9 mouse cellular contexts compared by ENCODE assay signal in genomic region chr7:45456721-45457203, GRCm38 (mm10). TPM values are rescaled to one million over a fixed set of nuclear protein-coding genes. Genes with fewer than 3 reads are reported as not detected.
DNase-seq lines count a peak whose midpoint lies in the region; ATAC-seq lines count a peak whose summit lies in the region.
"Had no signal": no experiment of that assay in that cellular context is flagged by ENCODE, and none has a peak within 500 bp of the region (broad histone marks: within the 10 kb centered on the region; RNA-seq: fewer than 3 reads in every experiment).

No protein-coding gene starts in this region.

- H3K4me1 ChIP-seq in erythroblast, embryonic 14.5 days (ENCODE audit: control insufficient read depth): peaks cover 56% of the 10 kb centered on the region
- peaks cover 24% of the 10 kb centered on the region for H3K4me1 ChIP-seq in forebrain, embryonic 14.5 days (ENCODE audit: control insufficient read depth, insufficient read depth, low read length)
- H3K4me1 ChIP-seq in liver, embryonic 13.5 days (replicated peaks): peaks cover 53% of the 10 kb centered on the region

- peak; percentile 71 for DNase-seq in 3134 (ENCODE audit: extremely low read depth, insufficient read length, low spot score)
- DNase-seq in forebrain, embryonic 14.5 days (ENCODE audit: low spot score): no peak
- no peak for DNase-seq in liver, embryonic 13.5 days
- DNase-seq in T-cell, adult 2 months (ENCODE audit: low spot score): no peak
- no peak for DNase-seq in ovary, postnatal 14 days (ENCODE audit: low spot score)
- DNase-seq: cerebellum, postnatal 36 days had no signal

- peak overlapping the region; percentile 29; the same call in 1 of the 2 replicates for H3K27ac ChIP-seq in forebrain, embryonic 14.5 days (ENCODE audit: low read depth, low read length)
- peak overlapping the region; percentile 98 for H3K27ac ChIP-seq in liver, embryonic 13.5 days

- peak overlapping the region; percentile 83 for H3K4me2 ChIP-seq in forebrain, embryonic 14.5 days (ENCODE audit: low read length)
- peak overlapping the region; percentile 81 for H3K4me2 ChIP-seq in liver, embryonic 13.5 days

- H3K27me3 ChIP-seq in erythroblast, embryonic 14.5 days (ENCODE audit: control insufficient read depth): no peaks in the 10 kb centered on the region; the same call in 1 of the 2 replicates
- no peaks in the 10 kb centered on the region for H3K27me3 ChIP-seq in forebrain, embryonic 14.5 days (replicated peaks; ENCODE audit: control insufficient read depth, insufficient read depth, low read length)
- H3K27me3 ChIP-seq in liver, embryonic 13.5 days: no peaks in the 10 kb centered on the region

- no peak for ATAC-seq in erythroblast, adult 5-6 weeks (replicated peaks; ENCODE audit: low FRiP score, poor library complexity, severe bottlenecking)
- ATAC-seq in forebrain, embryonic 14.5 days: no peak
- ATAC-seq in liver, embryonic 13.5 days (ENCODE audit: low read depth): no peak
- ATAC-seq in inflammation-experienced regulatory T-cells, adult 6 months: no peak

- H3K9me3 ChIP-seq in erythroblast, embryonic 14.5 days (ENCODE audit: control insufficient read depth, low read length): no peaks in the 10 kb centered on the region
- H3K9me3 ChIP-seq in forebrain, embryonic 14.5 days (replicated peaks; ENCODE audit: control insufficient read depth, low read length): no peaks in the 10 kb centered on the region
- no peaks in the 10 kb centered on the region for H3K9me3 ChIP-seq in liver, embryonic 13.5 days (replicated peaks)

- WGBS in forebrain, embryonic 14.5 days: 60% methylated on average over 9 of the region's 9 CpGs
- WGBS in liver, embryonic 13.5 days (ENCODE audit: insufficient replicate concordance): 42% methylated on average over 9 of the region's 9 CpGs

- peak overlapping the region; percentile 58 for H3K4me3 ChIP-seq in erythroblast, embryonic 14.5 days (replicated peaks)
- 0 out of 2 replicates have a peak overlapping the region, but pooled peaks have one; percentile 80 for H3K4me3 ChIP-seq in forebrain, embryonic 14.5 days (ENCODE audit: low read depth, low read length)
- peak overlapping the region; percentile 78 for H3K4me3 ChIP-seq in liver, embryonic 13.5 days (replicated peaks)

- no peak overlapping the region for H3K9ac ChIP-seq in forebrain, embryonic 14.5 days (ENCODE audit: low read length)
- peak overlapping the region; percentile 95 for H3K9ac ChIP-seq in liver, embryonic 13.5 days

- peaks cover 59% of the 10 kb centered on the region for H3K36me3 ChIP-seq in erythroblast, embryonic 14.5 days (ENCODE audit: control insufficient read depth)
- H3K36me3 ChIP-seq in forebrain, embryonic 14.5 days (ENCODE audit: control insufficient read depth, insufficient read depth, low read length): peaks cover 60% of the 10 kb centered on the region
- H3K36me3 ChIP-seq in liver, embryonic 13.5 days: peaks cover 42% of the 10 kb centered on the region

RNA-seq across cellular contexts. Expression of gene Ftl1, which starts 2.9 kb away (rescaled TPM):
- polyA plus RNA-seq in erythroblast, embryonic 14.5 days (2012): 3,659 and 3,743 TPM in 2 replicates
- 1,430 and 1,622 TPM in 2 replicates for total RNA-seq in erythroblast, adult 5-6 weeks (2015; ENCODE audit: low replicate concordance)
- total RNA-seq in erythroblast, adult 5-6 weeks (2017; ENCODE audit: low replicate concordance): 705 and 987 TPM in 2 replicates
- polyA plus RNA-seq in forebrain, embryonic 14.5 days (2014; fragmentation: Nextera tagmentation; extraction: Ambion mirVana): 6,238 and 6,800 TPM in 2 replicates
- 7,621 and 8,262 TPM in 2 replicates for polyA plus RNA-seq in liver, embryonic 13.5 days (2015; fragmentation: Nextera tagmentation; extraction: Ambion mirVana)
- 1,000 to 10,000 TPM; 1,271 to 2,003 (median 1,772) TPM for polyA plus RNA-seq in inflammation-experienced regulatory T-cells, adult 6 months (2017; shearing (Covaris generic))

RNA-seq across cellular contexts. Expression of gene Bax, which starts 9.9 kb away (rescaled TPM):
- 24.4 and 25.7 TPM in 2 replicates for polyA plus RNA-seq in erythroblast, embryonic 14.5 days (2012)
- total RNA-seq in erythroblast, adult 5-6 weeks (2015; ENCODE audit: low replicate concordance): 8.6 and 12.7 TPM in 2 replicates
- 9.7 and 11.8 TPM in 2 replicates for total RNA-seq in erythroblast, adult 5-6 weeks (2017; ENCODE audit: low replicate concordance)
- 163 and 168 TPM in 2 replicates for polyA plus RNA-seq in forebrain, embryonic 14.5 days (2014; fragmentation: Nextera tagmentation; extraction: Ambion mirVana)
- 104 and 106 TPM in 2 replicates for polyA plus RNA-seq in liver, embryonic 13.5 days (2015; fragmentation: Nextera tagmentation; extraction: Ambion mirVana)
- polyA plus RNA-seq in inflammation-experienced regulatory T-cells, adult 6 months (2017; shearing (Covaris generic)): 100 to 1,000 TPM; 138 to 175 (median 143) TPM

RNA-seq across cellular contexts. Expression of gene Ruvbl2, which starts 18.9 kb away (rescaled TPM):
- 15.2 and 15.3 TPM in 2 replicates for polyA plus RNA-seq in erythroblast, embryonic 14.5 days (2012)
- 54.1 and 63.4 TPM in 2 replicates for total RNA-seq in erythroblast, adult 5-6 weeks (2015; ENCODE audit: low replicate concordance)
- total RNA-seq in erythroblast, adult 5-6 weeks (2017; ENCODE audit: low replicate concordance): 23.1 and 50.1 TPM in 2 replicates
- polyA plus RNA-seq in forebrain, embryonic 14.5 days (2014; fragmentation: Nextera tagmentation; extraction: Ambion mirVana): 144 and 153 TPM in 2 replicates
- 111 and 119 TPM in 2 replicates for polyA plus RNA-seq in liver, embryonic 13.5 days (2015; fragmentation: Nextera tagmentation; extraction: Ambion mirVana)
- 10 to 100 TPM; 36.7 to 48.4 (median 43.8) TPM for polyA plus RNA-seq in inflammation-experienced regulatory T-cells, adult 6 months (2017; shearing (Covaris generic))

RNA-seq across cellular contexts. Expression of gene Gys1, which starts 22.1 kb away (rescaled TPM):
- 0.09 and 0.12 TPM in 2 replicates for polyA plus RNA-seq in erythroblast, embryonic 14.5 days (2012)
- total RNA-seq in erythroblast, adult 5-6 weeks (2015; ENCODE audit: low replicate concordance): 11.7 and 13.2 TPM in 2 replicates
- total RNA-seq in erythroblast, adult 5-6 weeks (2017; ENCODE audit: low replicate concordance): 4.6 and 8.9 TPM in 2 replicates
- polyA plus RNA-seq in forebrain, embryonic 14.5 days (2014; fragmentation: Nextera tagmentation; extraction: Ambion mirVana): 13.4 and 15.5 TPM in 2 replicates
- 4.1 and 5.1 TPM in 2 replicates for polyA plus RNA-seq in liver, embryonic 13.5 days (2015; fragmentation: Nextera tagmentation; extraction: Ambion mirVana)
- polyA plus RNA-seq in inflammation-experienced regulatory T-cells, adult 6 months (2017; shearing (Covaris generic)): 1 to 10 TPM; 6.7 to 10.0 (median 9.7) TPM

RNA-seq across cellular contexts. Expression of gene Tulp2, which starts 24.9 kb away (rescaled TPM):
- polyA plus RNA-seq in erythroblast, embryonic 14.5 days (2012): 0.03 and 0.08 TPM in 2 replicates
- total RNA-seq in erythroblast, adult 5-6 weeks (2015; ENCODE audit: low replicate concordance): not detected in 2 replicates
- total RNA-seq in erythroblast, adult 5-6 weeks (2017; ENCODE audit: low replicate concordance): 0.42 TPM in 1 of 2 replicates, not detected in the other
- polyA plus RNA-seq in forebrain, embryonic 14.5 days (2014; fragmentation: Nextera tagmentation; extraction: Ambion mirVana): 0.15 TPM in 1 of 2 replicates, not detected in the other
- polyA plus RNA-seq in liver, embryonic 13.5 days (2015; fragmentation: Nextera tagmentation; extraction: Ambion mirVana): 0.80 and 0.87 TPM in 2 replicates
- polyA plus RNA-seq in inflammation-experienced regulatory T-cells, adult 6 months (2017; shearing (Covaris generic)): 1 to 10 TPM in 1 of 3 experiments, under 1 TPM in 2; 0.23 to 1.8 (median 0.29) TPM
